Mouse (Mus musculus): Measurements from ENCODE around the gene Tmod3. TPM values are rescaled to one million over a fixed set of nuclear protein-coding genes. Genes with fewer than 3 reads are reported as not detected.

The Tmod3 gene
- polyA plus RNA-seq, 1 experiment: 24.0 TPM

DNA sequence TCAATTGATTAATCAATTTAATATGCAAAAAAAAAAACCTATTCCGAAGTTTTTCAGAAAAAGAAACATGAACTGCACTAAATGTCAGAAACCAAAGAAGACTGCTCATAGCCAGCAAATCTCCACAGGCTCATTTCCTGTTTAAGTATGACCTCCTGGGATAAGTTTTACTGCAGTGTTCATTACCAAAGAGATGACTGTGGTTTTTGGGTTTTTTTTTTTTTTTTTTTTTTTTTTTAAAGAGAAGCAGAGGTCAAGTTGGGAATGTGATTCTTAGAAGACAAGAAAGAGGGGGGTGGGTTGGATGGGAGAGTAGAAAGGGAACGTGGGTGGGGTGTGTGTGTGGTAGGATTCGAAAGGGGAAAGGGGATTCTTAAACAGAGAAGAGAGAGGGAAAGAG lies 1.1 kb downstream of the Tmod3 start:
- WGBS: 16% methylated on average over 3 of the region's 3 CpGs

DNA sequence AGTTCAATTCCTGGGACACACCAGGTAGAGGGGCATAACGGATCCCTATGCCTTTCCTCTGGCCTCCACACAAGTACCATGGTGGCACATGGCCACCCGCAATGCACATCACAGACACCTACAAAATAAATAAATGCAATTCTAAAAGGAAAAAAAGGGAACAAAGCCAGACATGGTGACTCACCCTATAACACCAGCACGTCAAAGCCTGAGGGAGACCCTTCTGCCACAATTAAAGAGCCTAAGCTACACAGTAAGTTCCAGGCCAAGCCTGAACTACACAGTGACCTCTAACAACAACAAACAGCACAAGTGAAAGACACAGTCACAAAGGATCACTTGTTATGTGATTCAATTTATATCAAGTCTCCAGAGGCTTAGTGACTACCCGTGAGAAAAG lies 5.7 kb downstream of the Tmod3 start:
- peaks cover 29% of the 10 kb centered on the region for H3K4me1 ChIP-seq (ENCODE audit: control insufficient read depth, insufficient read depth, insufficient read length)

More for the DNA sequence above, 1.1 kb downstream of the Tmod3 start:
- DNase-seq (ENCODE audit: low read depth in 1 of 2, low spot score in 2 of 2): no peak
- Histone ChIP-seq H3K36me3 (ENCODE audit: control insufficient read depth, insufficient read depth, low read length) (no peaks in the 10 kb centered on the region), H3K27ac (ENCODE audit: insufficient read depth, low read length) (no peak overlapping the region), H3K27me3 (ENCODE audit: control insufficient read depth, insufficient read depth, low read length) (no peaks in the 10 kb centered on the region), H3K4me1 (ENCODE audit: control insufficient read depth, insufficient read depth, insufficient read length) (peaks cover 11% of the 10 kb centered on the region), H3K4me3 (ENCODE audit: extremely low read depth, insufficient read depth, insufficient read length) (peak overlapping the region; percentile 90)
- TF ChIP-seq POLR2A (IDR thresholded peaks at IDR 0.05; ENCODE audit: low read depth, low read length) (no peak), CTCF (IDR thresholded peaks at IDR 0.05; ENCODE audit: extremely low read depth, insufficient read depth, insufficient read length, insufficient replicate concordance) (no peak)

DNA sequence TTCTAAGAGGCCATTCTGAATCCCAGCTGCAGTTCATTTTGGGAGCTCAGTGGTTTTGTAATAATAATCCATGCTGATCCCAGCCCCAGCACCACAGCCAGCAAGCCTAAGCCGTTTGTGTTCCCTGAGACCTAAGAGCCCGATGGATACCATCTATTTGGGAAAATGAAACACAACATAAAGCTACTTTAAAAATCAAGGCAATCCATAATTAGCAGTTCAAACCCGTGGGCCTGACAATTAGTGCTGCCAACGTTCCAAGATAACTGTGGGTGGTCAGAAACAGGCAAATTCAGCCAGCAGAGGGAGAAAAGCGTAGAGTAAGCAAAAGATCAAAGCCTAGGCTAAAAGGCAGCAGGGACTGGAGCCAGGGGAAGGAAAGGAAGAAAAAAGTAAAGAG lies 8.1 kb downstream of the Tmod3 start:
- no peak for DNase-seq (ENCODE audit: low read depth in 1 of 2, low spot score in 2 of 2)
- Histone ChIP-seq H3K36me3 (ENCODE audit: control insufficient read depth, insufficient read depth, low read length) (no peaks in the 10 kb centered on the region), H3K27ac (ENCODE audit: insufficient read depth, low read length) (peak overlapping the region; percentile 19; the same call in 1 of the 2 replicates), H3K4me3 (ENCODE audit: extremely low read depth, insufficient read depth, insufficient read length) (no peak overlapping the region), H3K4me1 (ENCODE audit: control insufficient read depth, insufficient read depth, insufficient read length) (peaks cover 32% of the 10 kb centered on the region), H3K27me3 (ENCODE audit: control insufficient read depth, insufficient read depth, low read length) (no peaks in the 10 kb centered on the region)
- TF ChIP-seq POLR2A (IDR thresholded peaks at IDR 0.05; ENCODE audit: low read depth, low read length): no peak
- no peak for TF ChIP-seq CTCF (IDR thresholded peaks at IDR 0.05; ENCODE audit: extremely low read depth, insufficient read depth, insufficient read length, insufficient replicate concordance)
- 81% methylated on average over 5 of the region's 5 CpGs for WGBS

More for the DNA sequence above, 5.7 kb downstream of the Tmod3 start:
- 65% methylated on average over 4 of the region's 4 CpGs for WGBS
- no peak overlapping the region for H3K4me3 ChIP-seq (ENCODE audit: extremely low read depth, insufficient read depth, insufficient read length)
- no peak for DNase-seq (ENCODE audit: low read depth in 1 of 2, low spot score in 2 of 2)
- H3K27me3 ChIP-seq (ENCODE audit: control insufficient read depth, insufficient read depth, low read length): no peaks in the 10 kb centered on the region
- H3K36me3 ChIP-seq (ENCODE audit: control insufficient read depth, insufficient read depth, low read length): no peaks in the 10 kb centered on the region
- no peak for TF ChIP-seq CTCF (IDR thresholded peaks at IDR 0.05; ENCODE audit: extremely low read depth, insufficient read depth, insufficient read length, insufficient replicate concordance)
- no peak for TF ChIP-seq POLR2A (IDR thresholded peaks at IDR 0.05; ENCODE audit: low read depth, low read length)
- H3K27ac ChIP-seq (ENCODE audit: insufficient read depth, low read length): peak overlapping the region; percentile 44; the same call in 1 of the 2 replicates

DNA sequence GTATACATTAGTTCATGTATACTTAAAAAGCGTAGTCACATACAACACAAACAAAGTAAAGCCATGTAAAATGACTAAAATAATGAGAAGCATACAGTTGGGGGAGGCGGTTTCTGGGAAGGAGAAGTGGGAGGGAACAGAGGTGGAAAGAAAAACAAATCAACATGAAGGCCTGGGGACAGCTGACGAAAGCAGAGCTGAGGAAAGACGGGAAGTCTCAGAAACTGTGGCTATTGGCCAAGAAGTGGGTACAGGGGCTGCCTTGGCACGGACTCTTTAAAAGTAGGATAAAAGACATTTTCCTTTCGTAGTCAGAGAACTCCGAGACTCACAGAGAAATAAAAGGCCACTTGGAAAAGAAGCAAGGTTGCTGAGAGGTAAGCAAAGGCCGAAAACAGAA lies 10.4 kb downstream of the Tmod3 start:
- TF ChIP-seq POLR2A (IDR thresholded peaks at IDR 0.05; ENCODE audit: low read depth, low read length): no peak
- H3K27ac ChIP-seq (ENCODE audit: insufficient read depth, low read length): no peak overlapping the region
- H3K36me3 ChIP-seq (ENCODE audit: control insufficient read depth, insufficient read depth, low read length): no peaks in the 10 kb centered on the region
- H3K27me3 ChIP-seq (ENCODE audit: control insufficient read depth, insufficient read depth, low read length): no peaks in the 10 kb centered on the region
- H3K4me3 ChIP-seq (ENCODE audit: extremely low read depth, insufficient read depth, insufficient read length): no peak overlapping the region
- no peak for DNase-seq (ENCODE audit: low read depth in 1 of 2, low spot score in 2 of 2)
- H3K4me1 ChIP-seq (ENCODE audit: control insufficient read depth, insufficient read depth, insufficient read length): peaks cover 37% of the 10 kb centered on the region
- WGBS: 70% methylated on average over 8 of the region's 8 CpGs

DNA sequence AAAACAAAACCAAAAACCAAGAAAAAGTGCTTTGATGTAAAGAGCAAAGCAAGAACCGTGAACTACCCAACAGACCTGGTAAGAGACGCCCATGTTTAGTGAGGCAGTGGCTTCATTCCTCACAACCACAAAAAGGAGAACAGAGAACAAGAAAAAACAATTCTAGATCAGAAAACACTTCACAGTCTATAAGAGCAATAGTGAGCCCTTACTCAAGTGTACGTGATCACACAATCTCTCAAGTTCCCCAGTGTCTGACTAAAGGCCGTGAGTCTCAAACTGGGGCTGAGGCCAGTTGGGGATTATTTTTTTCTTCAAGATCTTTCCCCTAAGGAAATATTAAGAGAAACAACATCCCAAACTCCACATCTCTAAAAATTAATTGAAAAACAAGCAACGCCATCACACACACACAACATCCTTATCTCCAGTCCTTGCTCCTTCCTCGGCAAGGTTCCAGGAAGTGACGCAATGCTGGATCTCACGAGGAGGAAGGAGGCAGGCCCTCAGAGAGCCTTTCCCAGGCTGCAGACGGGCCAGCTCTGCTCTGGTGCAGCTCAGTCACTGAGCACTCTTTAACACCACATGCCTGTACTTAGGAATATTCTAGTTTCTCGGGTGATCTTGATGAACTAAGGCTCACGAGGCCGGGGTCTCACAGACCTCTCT lies 12.4 kb downstream of the Tmod3 start:
- Histone ChIP-seq H3K27ac (ENCODE audit: insufficient read depth, low read length) (peak overlapping the region; percentile 84), H3K4me3 (ENCODE audit: extremely low read depth, insufficient read depth, insufficient read length) (no peak overlapping the region), H3K27me3 (ENCODE audit: control insufficient read depth, insufficient read depth, low read length) (no peaks in the 10 kb centered on the region), H3K36me3 (ENCODE audit: control insufficient read depth, insufficient read depth, low read length) (no peaks in the 10 kb centered on the region), H3K4me1 (ENCODE audit: control insufficient read depth, insufficient read depth, insufficient read length) (peaks cover 42% of the 10 kb centered on the region)
- no peak for TF ChIP-seq CTCF (IDR thresholded peaks at IDR 0.05; ENCODE audit: extremely low read depth, insufficient read depth, insufficient read length, insufficient replicate concordance)
- TF ChIP-seq POLR2A (IDR thresholded peaks at IDR 0.05; ENCODE audit: low read depth, low read length): no peak
- WGBS: 21% methylated on average over 12 of the region's 12 CpGs
- DNase-seq (ENCODE audit: low read depth in 1 of 2, low spot score in 2 of 2): peak; percentile 33 to 50

DNA sequence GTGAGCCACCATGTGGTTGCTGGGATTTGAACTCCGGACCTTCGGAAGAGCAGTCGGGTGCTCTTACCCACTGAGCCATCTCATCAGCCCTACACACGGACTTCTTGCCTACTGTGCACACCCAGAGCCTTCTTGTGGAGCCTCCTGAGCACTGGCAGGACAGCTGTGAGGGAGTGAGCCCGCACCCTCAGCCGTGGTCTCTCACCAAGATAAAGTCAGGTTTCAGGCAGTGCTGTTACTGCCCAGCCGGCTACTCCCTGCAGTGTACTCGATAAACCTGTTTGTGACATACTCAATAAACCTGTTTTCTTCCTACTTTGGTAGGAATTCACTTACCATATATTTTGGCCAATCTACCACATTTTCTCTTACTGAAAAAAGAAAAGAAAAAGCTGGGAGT lies 13.9 kb downstream of the Tmod3 start:
- Histone ChIP-seq H3K27ac (ENCODE audit: insufficient read depth, low read length) (no peak overlapping the region), H3K4me1 (ENCODE audit: control insufficient read depth, insufficient read depth, insufficient read length) (peaks cover 41% of the 10 kb centered on the region), H3K36me3 (ENCODE audit: control insufficient read depth, insufficient read depth, low read length) (no peaks in the 10 kb centered on the region), H3K4me3 (ENCODE audit: extremely low read depth, insufficient read depth, insufficient read length) (no peak overlapping the region), H3K27me3 (ENCODE audit: control insufficient read depth, insufficient read depth, low read length) (no peaks in the 10 kb centered on the region)
- TF ChIP-seq POLR2A (IDR thresholded peaks at IDR 0.05; ENCODE audit: low read depth, low read length) (no peak), CTCF (IDR thresholded peaks at IDR 0.05; ENCODE audit: extremely low read depth, insufficient read depth, insufficient read length, insufficient replicate concordance) (no peak)
- 87% methylated on average over 8 of the region's 8 CpGs for WGBS
- DNase-seq (ENCODE audit: low read depth in 1 of 2, low spot score in 2 of 2): no peak

DNA sequence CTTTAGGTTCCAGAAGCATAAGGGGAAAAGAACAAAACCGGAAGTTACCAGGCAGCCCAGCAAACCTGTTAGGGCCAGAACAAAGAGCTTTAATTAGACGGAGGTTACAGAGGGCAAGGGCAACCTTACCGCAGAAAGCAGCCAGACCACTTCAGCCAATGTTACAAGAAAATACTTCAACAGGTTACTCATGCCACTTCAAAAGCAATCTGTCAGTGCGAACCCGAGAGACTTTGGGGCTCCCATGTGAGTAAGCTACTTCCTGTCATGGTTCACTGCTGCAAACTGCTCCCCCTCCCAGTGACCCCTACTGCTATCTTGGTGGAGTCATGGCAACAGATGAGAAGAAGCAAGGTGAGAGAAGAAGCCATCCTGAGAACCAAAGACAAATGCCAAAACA lies 18.0 kb downstream of the Tmod3 start:
- peak overlapping the region; percentile 57 for H3K27ac ChIP-seq (ENCODE audit: insufficient read depth, low read length)
- H3K27me3 ChIP-seq (ENCODE audit: control insufficient read depth, insufficient read depth, low read length): no peaks in the 10 kb centered on the region
- peaks cover 36% of the 10 kb centered on the region for H3K4me1 ChIP-seq (ENCODE audit: control insufficient read depth, insufficient read depth, insufficient read length)
- WGBS: 5% methylated on average over 5 of the region's 5 CpGs
- peak; percentile 41 to 45 for DNase-seq (ENCODE audit: low read depth in 1 of 2, low spot score in 2 of 2)
- no peaks in the 10 kb centered on the region for H3K36me3 ChIP-seq (ENCODE audit: control insufficient read depth, insufficient read depth, low read length)
- peak overlapping the region; percentile 25 for H3K4me3 ChIP-seq (ENCODE audit: extremely low read depth, insufficient read depth, insufficient read length)
- no peak for TF ChIP-seq POLR2A (IDR thresholded peaks at IDR 0.05; ENCODE audit: low read depth, low read length)
- no peak for TF ChIP-seq CTCF (IDR thresholded peaks at IDR 0.05; ENCODE audit: extremely low read depth, insufficient read depth, insufficient read length, insufficient replicate concordance)
